Mouse (Mus musculus): ENCODE measurements around the gene Thegl.

Thegl gene

GRCm38 (mm10) chr5:77102522-77103365, 86.9 kb downstream of the Thegl start:
- POLR2A ChIA-PET, result interaction anchor here in 2 of 4 experiments (1.1 to 1.4 kb wide), 4 partner anchors 12 to 16 kb away, joined by 4 to 6 read pairs (median 4); partner anchors contain the start of gene Hopx (in 2 of the 2)
- CTCF ChIA-PET, result interaction anchor here in 3 of 4 experiments (0.5 to 1.8 kb wide), 4 partner anchors 14 to 201 kb away, joined by 3 to 6 read pairs (median 5); no protein-coding TSS in a partner anchor

DNA sequence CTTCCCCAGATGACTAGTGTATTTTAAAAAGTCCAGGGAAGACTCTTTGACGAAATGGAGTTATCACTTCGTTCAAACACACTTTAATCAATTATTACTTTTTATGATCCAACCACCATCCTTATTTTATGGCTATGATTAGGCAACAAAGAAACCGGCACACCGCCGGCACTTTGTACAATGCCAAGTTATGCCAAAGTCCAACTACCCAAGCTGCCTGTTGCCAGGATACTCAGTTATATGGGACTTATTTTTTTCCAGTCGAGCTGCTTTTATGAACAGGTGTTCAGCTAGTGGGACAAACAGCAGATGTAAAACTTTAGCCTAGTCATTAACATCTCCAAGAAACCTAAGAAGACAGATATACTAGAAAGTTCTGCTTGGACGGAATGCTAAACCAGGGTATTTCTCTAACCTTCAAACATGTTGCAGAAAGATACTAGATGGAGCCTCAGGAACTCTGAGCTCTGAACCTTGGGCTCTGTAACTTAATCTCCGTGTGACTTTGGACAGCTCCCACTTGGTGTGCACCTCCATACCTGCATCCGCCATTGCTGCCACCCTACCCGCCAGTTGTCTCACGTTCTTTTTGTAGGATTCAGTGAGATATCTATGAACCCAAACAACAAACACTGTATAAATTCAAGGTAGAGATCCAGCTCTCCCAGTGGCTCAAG, 91.5 kb downstream of the Thegl start:
- ChIA-PET CTCF (no interaction called here), POLR2A (interaction anchor here in 1 of 4 experiments (0.6 to 1.0 kb wide), 4 partner anchors 13 to 20 kb away, joined by 3 to 5 read pairs (median 4); no protein-coding TSS in a partner anchor)

- CTCF ChIA-PET, result no interaction called here
Observed at GRCm38 (mm10) chr5:77108806-77109205, 93.0 kb downstream of the Thegl start.

DNA sequence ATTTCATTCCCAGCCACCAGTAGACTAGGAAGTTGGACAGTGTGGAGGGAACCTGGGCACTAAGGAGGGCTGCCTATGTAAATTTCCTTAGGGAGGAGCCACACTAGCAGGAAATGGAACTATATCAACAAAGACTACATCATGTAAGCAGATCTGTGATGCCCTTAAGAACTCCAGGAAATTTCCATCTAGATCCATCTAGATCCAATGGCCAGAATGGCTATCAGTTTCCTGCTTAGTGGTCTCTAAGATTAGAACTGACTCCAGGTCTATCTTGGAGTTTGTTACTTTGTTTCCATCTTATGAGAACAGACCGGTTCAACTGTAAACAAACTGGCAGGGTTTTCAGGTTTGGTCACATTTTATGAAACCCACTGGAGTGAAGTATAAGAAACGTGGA, 94.0 kb downstream of the Thegl start:
- ChIA-PET POLR2A (no interaction called here), CTCF (no interaction called here)

More at GRCm38 (mm10) chr5:77108806-77109205, 93.0 kb downstream of the Thegl start:
- POLR2A ChIA-PET, result no interaction called here
